Mouse (Mus musculus) small intestine, adult 2 months (tissue): Measurements from ENCODE around the gene Cnih3. TPM values are rescaled to one million over a fixed set of nuclear protein-coding genes. Genes with fewer than 3 reads are reported as not detected.

Experiments
- H3K27ac ChIP-seq: fragments of 200-500 bp; 2 replicates; pipeline ENCODE4 v1.5.1; 2012; ENCODE audit warnings: low read depth, low read length, control low read depth, inconsistent platforms; ENCODE audit not compliant: insufficient read depth
- H3K27me3 ChIP-seq: fragments of 200-500 bp; 2 replicates; pipeline ENCODE4 v1.6.1; 2012; ENCODE audit warnings: mild to moderate bottlenecking, moderate library complexity, low read length, inconsistent platforms; ENCODE audit not compliant: control insufficient read depth, insufficient read depth
- H3K36me3 ChIP-seq: fragments of 200-500 bp; 2 replicates; pipeline ENCODE4 v1.6.1; 2012; ENCODE audit warnings: mild to moderate bottlenecking, low read length, control low read depth, inconsistent platforms; ENCODE audit not compliant: control insufficient read depth, insufficient read depth
- H3K4me1 ChIP-seq: fragments of 200-500 bp; 2 replicates; pipeline ENCODE4 v1.6.1; 2012; ENCODE audit warnings: low read length, inconsistent platforms, mixed read lengths; ENCODE audit not compliant: control insufficient read depth, insufficient read depth, insufficient read length
- H3K4me3 ChIP-seq: fragments of 200-500 bp; 2 replicates; pipeline ENCODE4 v1.5.1; 2012; ENCODE audit warnings: low read depth, mild to moderate bottlenecking, control low read depth, inconsistent platforms, low read length, moderate library complexity
- CTCF ChIP-seq: fragments of 200-500 bp; IDR thresholded peaks from 2 replicates; pipeline ENCODE4 v1.5.1; 2012; ENCODE audit warnings: low read depth, mild to moderate bottlenecking, control low read depth, inconsistent platforms, low read length, moderate library complexity, mixed read lengths; ENCODE audit not compliant: insufficient replicate concordance, insufficient read length; ENCODE audit errors: extremely low read depth
- POLR2A ChIP-seq: fragments of 200-500 bp; IDR thresholded peaks from 2 replicates; pipeline ENCODE4 v1.6.1; 2012; ENCODE audit warnings: low read depth, mild to moderate bottlenecking, control low read depth, inconsistent platforms, low read length, moderate library complexity
- WGBS: fragments of 180-500 bp; shearing (Covaris S2); methylation state at CpG from one replicate; pipeline ENCODE4 v1.1.7; 2018; 5-methylcytosine and 5-hydroxymethylcytosine counted together
- polyA plus RNA-seq: library from polyadenylated mRNA; depleted of rRNA; stranded (reverse); fragments of >200 nt; gene quantifications from 2 replicates; pipeline ENCODE4 v1.2.3, GENCODE M21; 2012

The Cnih3 gene
- polyA plus RNA-seq, 1 experiment: 0.08 TPM

GRCm38 (mm10) chr1:181365376-181365775, 12.9 kb downstream of the Cnih3 start:
- no peak overlapping the region for H3K27ac ChIP-seq
- no peaks in the 10 kb centered on the region for H3K4me1 ChIP-seq
- H3K27me3 ChIP-seq: no peaks in the 10 kb centered on the region
- no peak overlapping the region for H3K4me3 ChIP-seq
- 75% methylated on average over 3 of the region's 3 CpGs for WGBS
- no peak for TF ChIP-seq POLR2A
- no peak for TF ChIP-seq CTCF
- H3K36me3 ChIP-seq: no peaks in the 10 kb centered on the region

- Histone ChIP-seq H3K27me3 (no peaks in the 10 kb centered on the region), H3K4me3 (no peak overlapping the region), H3K4me1 (no peaks in the 10 kb centered on the region), H3K36me3 (no peaks in the 10 kb centered on the region), H3K27ac (no peak overlapping the region)
- TF ChIP-seq POLR2A: no peak
- no peak for TF ChIP-seq CTCF
- 17% methylated on average over 3 of the region's 3 CpGs for WGBS
These were observed 16.6 kb downstream of the Cnih3 start for GRCm38 (mm10) chr1:181368789-181369570.

- WGBS: 65% methylated on average over 3 of the region's 3 CpGs
- H3K36me3 ChIP-seq: no peaks in the 10 kb centered on the region
- no peak overlapping the region for H3K27ac ChIP-seq
- H3K27me3 ChIP-seq: no peaks in the 10 kb centered on the region
- TF ChIP-seq POLR2A: no peak
- no peak for TF ChIP-seq CTCF
- no peaks in the 10 kb centered on the region for H3K4me1 ChIP-seq
- H3K4me3 ChIP-seq: no peak overlapping the region
These were observed 17.9 kb downstream of the Cnih3 start for GRCm38 (mm10) chr1:181370370-181370769.

- H3K4me3 ChIP-seq: no peak overlapping the region
- TF ChIP-seq CTCF: no peak
- TF ChIP-seq POLR2A: no peak
- H3K4me1 ChIP-seq: no peaks in the 10 kb centered on the region
- no peaks in the 10 kb centered on the region for H3K27me3 ChIP-seq
- H3K36me3 ChIP-seq: no peaks in the 10 kb centered on the region
- no peak overlapping the region for H3K27ac ChIP-seq
- WGBS: 69% methylated on average over 4 of the region's 4 CpGs
These were observed 18.8 kb downstream of the Cnih3 start for GRCm38 (mm10) chr1:181371226-181371625.

GRCm38 (mm10) chr1:181372306-181372705, 19.9 kb downstream of the Cnih3 start:
- Histone ChIP-seq H3K36me3 (no peaks in the 10 kb centered on the region), H3K27me3 (no peaks in the 10 kb centered on the region), H3K4me3 (no peak overlapping the region), H3K4me1 (no peaks in the 10 kb centered on the region), H3K27ac (no peak overlapping the region)
- 75% methylated on average over 6 of the region's 6 CpGs for WGBS
- TF ChIP-seq POLR2A (no peak), CTCF (no peak)

- no peak overlapping the region for H3K27ac ChIP-seq
- TF ChIP-seq POLR2A (no peak), CTCF (no peak)
- no peaks in the 10 kb centered on the region for H3K36me3 ChIP-seq
- no peaks in the 10 kb centered on the region for H3K27me3 ChIP-seq
- no peak overlapping the region for H3K4me3 ChIP-seq
- 59% methylated on average over 9 of the region's 9 CpGs for WGBS
- H3K4me1 ChIP-seq: no peaks in the 10 kb centered on the region
These were observed 22.4 kb downstream of the Cnih3 start for GRCm38 (mm10) chr1:181374627-181375374.

GRCm38 (mm10) chr1:181376431-181376830, 24.0 kb downstream of the Cnih3 start:
- no peaks in the 10 kb centered on the region for H3K36me3 ChIP-seq
- 68% methylated on average over 8 of the region's 8 CpGs for WGBS

More at GRCm38 (mm10) chr1:181376431-181376830, 24.0 kb downstream of the Cnih3 start:
- no peak overlapping the region for H3K4me3 ChIP-seq
- H3K27me3 ChIP-seq: no peaks in the 10 kb centered on the region
- TF ChIP-seq POLR2A (no peak), CTCF (no peak)
- no peak overlapping the region for H3K27ac ChIP-seq
- no peaks in the 10 kb centered on the region for H3K4me1 ChIP-seq
